In the genomic region with DNA sequence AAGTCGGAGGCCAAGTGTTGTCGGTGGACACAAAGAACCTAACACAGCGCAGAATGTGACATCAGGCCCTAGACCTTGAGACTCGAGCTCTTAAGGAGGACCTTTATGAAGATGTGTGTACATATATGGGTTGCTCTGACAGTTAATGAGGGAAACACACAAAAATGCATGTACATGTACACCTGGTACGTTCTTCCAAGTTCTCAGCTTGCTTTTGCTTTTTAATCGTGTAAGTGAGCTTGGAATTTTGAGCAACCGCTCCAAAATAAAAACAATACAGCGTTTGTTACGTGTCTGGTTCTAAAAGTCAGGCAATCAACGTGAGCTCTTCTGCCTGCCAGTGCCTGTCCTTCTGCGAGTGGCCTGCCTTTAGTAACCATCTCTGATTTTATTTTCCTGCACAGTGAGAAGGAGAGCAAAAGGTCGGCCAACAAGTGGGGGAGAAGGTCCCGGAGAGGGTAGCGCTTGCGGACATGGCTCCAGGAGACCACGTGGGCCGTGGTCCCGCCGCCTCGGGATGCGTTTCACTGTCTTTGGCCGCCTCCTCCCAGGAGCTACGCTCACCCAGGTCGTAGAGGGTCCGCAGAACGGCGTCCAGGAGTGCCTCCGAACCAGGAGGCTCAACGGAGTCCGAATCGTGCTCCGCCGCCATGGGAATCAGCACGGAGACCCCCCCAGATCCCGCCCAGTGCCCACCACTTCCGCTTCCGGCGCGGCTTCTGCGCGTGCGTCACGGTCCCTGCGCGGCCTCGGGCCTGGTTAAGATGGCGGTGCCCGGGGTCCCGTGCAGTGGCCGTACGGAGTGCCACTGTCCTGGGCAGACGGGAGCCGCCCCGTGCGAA, we compare ENCODE assay signal across 8 mouse cellular contexts. TPM values are rescaled to one million over a fixed set of nuclear protein-coding genes. Genes with fewer than 3 reads are reported as not detected.
A peak's percentile ranks its signal among the peaks of the same experiment; 100 is the strongest.
DNase-seq lines count a peak whose midpoint lies in the region; ATAC-seq lines count a peak whose summit lies in the region.

Gnpat (plus strand) TSS at position 713 of the 842 bp plus-strand sequence.
2810004N23Rik (minus strand) TSS at position 800 of the 842 bp plus-strand sequence.

- 1% methylated on average over 50 of the region's 55 CpGs for WGBS in hindbrain, embryonic 16.5 days
- WGBS in macrophage (ENCODE audit: missing documents) = under 1% methylated on average over 55 of the region's 55 CpGs

- peak within 1 kb of the TSS; percentile 83 for H3K4me2 ChIP-seq in hindbrain, embryonic 16.5 days (ENCODE audit: low read length)

- no peaks in the 10 kb centered on the region for H3K9me3 ChIP-seq in hindbrain, embryonic 16.5 days (ENCODE audit: control insufficient read depth, low read length)

- peaks cover 57% of the 10 kb centered on the region for H3K79me2 ChIP-seq in macrophage (ENCODE audit: inconsistent target)

- peak; percentile 92 for DNase-seq in T-cell, adult 2 months (ENCODE audit: low spot score)
- DNase-seq in cerebellum, postnatal 36 days = peak; percentile 92 to 93
- DNase-seq in gastrocnemius, adult 18-20 months (ENCODE audit: low spot score) = peak; percentile 92
- DNase-seq in left cerebral cortex, adult 18-20 months (ENCODE audit: low spot score in 2 of 2) = peak; percentile 94
- DNase-seq in right cerebral cortex, adult 18-20 months = peak; percentile 94
- DNase-seq in urinary bladder, postnatal 10 days (ENCODE audit: low spot score) = peak; percentile 76

- peak; percentile 98 for ATAC-seq in hindbrain, embryonic 16.5 days

- H3K9ac ChIP-seq in hindbrain, embryonic 16.5 days (ENCODE audit: low read depth, low read length) = peak within 1 kb of the TSS; percentile 99

- H3K27ac ChIP-seq in hindbrain, embryonic 16.5 days (ENCODE audit: low read depth, low read length) = peak within 1 kb of the TSS; percentile 93
- H3K27ac ChIP-seq in macrophage = peak within 1 kb of the TSS; percentile 69

- H3K4me3 ChIP-seq in hindbrain, embryonic 16.5 days (ENCODE audit: low read length) = peak within 1 kb of the TSS; percentile 87
- peak within 1 kb of the TSS; percentile 96 for H3K4me3 ChIP-seq in macrophage (ENCODE audit: inconsistent target)

- peaks cover 10% of the 10 kb centered on the region for H3K4me1 ChIP-seq in hindbrain, embryonic 16.5 days (ENCODE audit: control insufficient read depth, insufficient read depth, low read depth, low read length)

- 0 out of 2 replicates have a peak, but pooled peaks cover 5% of the 10 kb centered on the region for H3K36me3 ChIP-seq in hindbrain, embryonic 16.5 days (ENCODE audit: control insufficient read depth, insufficient read depth, low read length)
- H3K36me3 ChIP-seq in macrophage (ENCODE audit: inconsistent target) = 0 out of 2 replicates have a peak, but pooled peaks cover 8% of the 10 kb centered on the region

- H3K27me3 ChIP-seq in hindbrain, embryonic 16.5 days (replicated peaks; ENCODE audit: control insufficient read depth, insufficient read depth, low read length) = no peaks in the 10 kb centered on the region

RNA-seq across cellular contexts. Expression of gene Gnpat, which starts in this region (rescaled TPM):
- 100 to 1,000 TPM; 138 to 151 TPM for total RNA-seq in gastrocnemius, adult 18-20 months (2021)
- 73.8 and 79.9 TPM in 2 replicates for polyA plus RNA-seq in hindbrain, embryonic 16.5 days (2015; fragmentation: Nextera tagmentation; extraction: Ambion mirVana)
- total RNA-seq in left cerebral cortex, adult 18-20 months (2021) = 10 to 100 TPM; 57.4 to 63.2 TPM
- total RNA-seq in macrophage (2018; cell fraction: chromatin; rRNA removed) = 10 to 100 TPM; 13.0 to 86.1 (median 52.1) TPM
- 10 to 100 TPM; 18.8 to 41.4 (median 26.3) TPM for total RNA-seq in macrophage (2018; cell fraction: cytosol; rRNA removed)
- total RNA-seq in macrophage (2018; cell fraction: nucleus; rRNA removed) = 10 to 100 TPM; 15.4 to 64.8 (median 37.3) TPM
- polyA plus RNA-seq in macrophage (2018) = 34.0 to 66.4 TPM (median 41.8 TPM) in 3 replicates

RNA-seq across cellular contexts. Expression of gene 2810004N23Rik, which starts in this region (rescaled TPM):
- 10 to 100 TPM; 32.1 to 33.6 TPM for total RNA-seq in gastrocnemius, adult 18-20 months (2021)
- 21.5 and 25.5 TPM in 2 replicates for polyA plus RNA-seq in hindbrain, embryonic 16.5 days (2015; fragmentation: Nextera tagmentation; extraction: Ambion mirVana)
- 10 to 100 TPM; 19.5 to 23.3 TPM for total RNA-seq in left cerebral cortex, adult 18-20 months (2021)
- total RNA-seq in macrophage (2018; cell fraction: chromatin; rRNA removed) = 10 to 100 TPM in 14 of 26 experiments, 1 to 10 TPM in 12; 3.5 to 31.7 (median 11.6) TPM
- total RNA-seq in macrophage (2018; cell fraction: cytosol; rRNA removed) = 10 to 100 TPM in 21 of 26 experiments, 1 to 10 TPM in 5; 7.1 to 16.9 (median 12.5) TPM
- 10 to 100 TPM in 12 of 26 experiments, 1 to 10 TPM in 14; 4.6 to 30.9 (median 7.7) TPM for total RNA-seq in macrophage (2018; cell fraction: nucleus; rRNA removed)
- 11.3 to 24.7 TPM (median 17.6 TPM) in 3 replicates for polyA plus RNA-seq in macrophage (2018)

Comparison
In these comparisons a context has a peak if more than half of its experiments do, and no peak if none do; other contexts are left out.
1. Peak in every context shown above with its lines: DNase-seq, ATAC-seq, H3K4me3 ChIP-seq and H3K27ac ChIP-seq.